Mouse (Mus musculus) retina, postnatal 1 day (tissue): ENCODE results near the gene Zcchc17.

Experiments used
- DNase-seq: peaks from one replicate; pipeline ENCODE4 v3.0.0-alpha.2; 2012

The Zcchc17 gene

DNA sequence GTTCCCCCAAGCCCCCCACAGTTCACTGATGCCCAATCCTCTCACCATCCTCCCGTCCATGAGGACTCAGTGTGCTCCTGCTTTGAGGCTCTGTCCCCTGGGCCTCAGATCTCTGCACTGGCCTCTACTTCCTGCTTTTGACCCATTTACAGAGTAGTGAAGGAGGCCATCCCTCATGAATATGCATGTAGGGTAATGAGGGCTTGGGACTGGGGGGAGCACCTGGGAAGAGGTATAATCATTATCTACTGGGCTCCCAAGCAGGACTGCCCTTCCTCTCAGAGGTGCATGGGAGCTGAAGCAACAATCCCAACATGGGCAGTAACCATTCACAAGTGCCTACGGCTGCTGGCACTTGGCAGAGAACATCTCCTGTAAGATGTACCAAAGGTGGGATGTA, 80.6 kb downstream of the Zcchc17 start, which contains the start of gene Serinc2:
Gene Serinc2, minus strand, starts transcription at position 101 of the 400 bp plus-strand sequence.
- peak; percentile 38 for DNase-seq

DNA sequence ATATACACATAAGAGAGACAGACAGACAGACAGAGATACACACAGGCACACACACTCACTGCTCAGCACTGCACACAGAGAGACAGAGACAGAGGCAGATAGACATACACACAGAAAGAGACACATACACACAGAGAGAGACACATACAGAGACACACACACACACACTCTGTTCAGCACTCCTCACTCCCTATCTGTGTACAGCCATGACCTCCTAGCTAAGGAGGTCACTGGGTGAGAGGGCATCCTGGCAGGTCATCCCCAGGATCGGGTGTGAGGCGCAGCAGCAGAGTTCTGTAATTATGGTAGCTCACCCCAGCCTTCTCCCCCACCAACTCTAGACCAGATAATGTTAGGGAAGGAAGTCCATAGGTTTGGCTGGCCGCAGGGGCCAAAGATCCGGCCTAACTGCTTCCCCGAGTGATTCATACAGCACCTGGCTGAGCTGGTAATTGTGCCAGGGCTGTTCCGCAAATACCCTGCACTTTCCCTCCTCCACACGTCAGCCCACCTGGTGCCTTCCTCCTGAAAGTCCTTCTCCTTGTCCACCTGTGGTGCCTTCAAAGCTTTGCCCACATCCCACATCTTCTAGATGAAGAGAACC, 83.1 kb downstream of the Zcchc17 start:
- DNase-seq, result no peak

DNA sequence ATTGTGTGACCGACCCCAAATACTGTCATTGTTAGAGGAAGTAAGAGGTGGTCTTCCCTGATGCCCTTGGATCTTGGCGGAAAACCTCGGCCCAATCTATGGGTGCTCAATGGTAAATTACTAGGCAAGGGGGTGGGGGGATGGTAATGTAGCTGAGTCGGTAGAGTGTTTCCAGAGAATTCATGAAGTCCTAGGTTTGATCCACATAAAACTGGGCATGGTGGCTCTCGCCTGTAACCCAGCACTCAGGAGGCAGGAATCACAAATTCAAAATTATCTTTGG, 84.0 kb downstream of the Zcchc17 start:
- no peak for DNase-seq

- DNase-seq, result peak; percentile 70
Measured at GRCm38 (mm10) chr4:130275016-130275822, 84.5 kb downstream of the Zcchc17 start.

- peak; percentile 80 for DNase-seq
Measured at GRCm38 (mm10) chr4:130274346-130275015, 85.3 kb downstream of the Zcchc17 start.

GRCm38 (mm10) chr4:130273698-130274345, 85.9 kb downstream of the Zcchc17 start:
- DNase-seq, result no peak

DNA sequence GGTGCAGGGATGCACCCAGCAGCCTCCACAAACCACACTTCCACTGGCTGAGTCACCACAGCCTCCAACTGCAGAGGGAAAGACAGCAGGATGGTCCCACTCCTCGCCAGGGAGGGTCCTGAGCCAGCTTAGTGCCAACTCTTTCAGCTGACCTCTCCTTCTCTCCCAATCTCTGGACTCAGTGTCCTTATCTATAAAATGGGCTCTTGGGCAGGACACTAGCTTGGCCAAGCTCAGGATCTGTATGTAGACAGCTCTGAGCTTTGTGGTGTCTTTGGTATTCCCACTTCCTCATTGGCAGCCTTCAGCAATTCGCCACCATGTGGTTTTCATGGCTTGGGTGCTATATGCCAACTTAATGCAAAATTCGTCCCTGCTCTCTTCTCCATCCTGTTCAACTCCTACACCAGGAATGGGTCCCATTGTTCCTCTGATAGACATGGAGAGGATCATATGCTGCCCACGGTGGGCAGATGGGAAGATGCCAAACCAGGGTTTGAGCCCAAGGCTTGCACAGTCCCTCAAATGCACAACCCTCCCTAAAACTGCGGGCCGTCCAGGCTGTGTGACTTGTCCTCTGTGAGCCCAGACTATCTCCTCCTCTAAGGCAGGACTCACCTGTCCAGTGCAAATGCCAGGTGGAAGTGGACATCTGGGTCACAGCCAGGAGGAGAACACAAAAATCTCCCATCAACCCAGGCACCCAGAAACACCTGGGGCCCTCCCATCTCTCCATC, 89.0 kb downstream of the Zcchc17 start:
- DNase-seq, result no peak

- DNase-seq, result no peak
Measured at GRCm38 (mm10) chr4:130270089-130270488, 89.7 kb downstream of the Zcchc17 start.

GRCm38 (mm10) chr4:130268736-130269135, 91.0 kb downstream of the Zcchc17 start:
- no peak for DNase-seq

- DNase-seq, result no peak
Measured at GRCm38 (mm10) chr4:130267069-130267468, 92.7 kb downstream of the Zcchc17 start.

DNA sequence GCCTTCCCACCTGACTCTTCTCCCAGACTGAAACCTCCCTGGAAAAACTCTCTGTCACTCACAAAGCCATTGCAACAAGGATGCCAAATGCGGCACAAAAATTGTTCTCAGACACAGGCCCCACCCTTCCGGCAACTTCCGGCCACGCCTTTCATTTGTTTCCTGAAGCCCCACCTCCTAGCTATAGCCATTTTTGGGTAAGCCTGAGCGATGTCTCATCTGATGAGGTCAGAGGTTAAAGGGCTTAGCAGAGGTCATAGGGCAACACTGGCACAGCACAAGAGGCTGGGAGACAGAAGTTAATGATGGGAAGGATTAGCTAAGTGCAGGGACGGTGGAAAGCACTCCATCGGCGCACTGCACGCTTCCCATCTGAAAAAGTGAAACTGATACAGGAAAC, 93.1 kb downstream of the Zcchc17 start:
- peak; percentile 39 for DNase-seq
